Mouse (Mus musculus) G1E (cell line): Measurements from ENCODE around the gene Cux1. TPM values are rescaled to one million over a fixed set of nuclear protein-coding genes. Genes with fewer than 3 reads are reported as not detected.

Experiments used
- ATAC-seq: 2 replicates; pipeline ENCODE4 v1.8.0; 2016; ENCODE audit warnings: mild to moderate bottlenecking; ENCODE audit not compliant: insufficient number of reproducible peaks, poor library complexity, low FRiP score, severe bottlenecking; ENCODE audit errors: extremely low read depth
- DNase-seq: peaks from one replicate; pipeline ENCODE4 v3.0.0; 2012; ENCODE audit warnings: low spot score
- H3K27me3 ChIP-seq: 2 replicates; pipeline ENCODE4 v1.6.1; 2012; ENCODE audit warnings: mild to moderate bottlenecking, low read length, inconsistent platforms; ENCODE audit not compliant: insufficient read depth
- H3K36me3 ChIP-seq: replicated peaks from 2 replicates; pipeline ENCODE3; 2012; ENCODE audit warnings: mild to moderate bottlenecking, inconsistent platforms
- H3K4me1 ChIP-seq: 2 replicates; pipeline ENCODE4 v1.6.1; 2012; ENCODE audit warnings: low read depth, low read length, inconsistent platforms, mixed read lengths; ENCODE audit not compliant: insufficient read depth
- H3K4me3 ChIP-seq: 2 replicates; pipeline ENCODE4 v1.5.1; 2012; ENCODE audit warnings: low read depth, mild to moderate bottlenecking, inconsistent platforms, low read length, moderate library complexity, mixed read lengths
- H3K9me3 ChIP-seq: replicated peaks from 2 replicates; pipeline ENCODE4 v1.6.1; 2012; ENCODE audit warnings: inconsistent platforms
- CTCF ChIP-seq: IDR thresholded peaks from 2 replicates; pipeline ENCODE4 v1.5.1; 2012; ENCODE audit warnings: low read depth, low read length, inconsistent platforms, mixed read lengths
- GATA1 ChIP-seq: IDR thresholded peaks from 2 replicates; pipeline ENCODE4 v1.6.1; 2012; ENCODE audit warnings: borderline replicate concordance, low read length, inconsistent platforms, mixed read lengths
- GATA2 ChIP-seq: IDR thresholded peaks from 2 replicates; pipeline ENCODE4 v1.6.1; 2012; ENCODE audit warnings: low read depth, low read length, inconsistent platforms, borderline replicate concordance
- POLR2AphosphoS5 ChIP-seq: IDR thresholded peaks from 2 replicates; pipeline ENCODE4 v1.6.1; 2012; ENCODE audit warnings: low read depth, low read length, inconsistent platforms; ENCODE audit not compliant: insufficient replicate concordance
- TAL1 ChIP-seq: conservative IDR thresholded peaks from 2 replicates; pipeline ENCODE4 v1.6.1; 2012; ENCODE audit warnings: low read depth, low read length, inconsistent platforms, mixed read lengths
- polyA plus RNA-seq: library from polyadenylated mRNA; stranded (reverse); fragments of >175 nt; gene quantifications from 2 replicates; pipeline ENCODE4 v1.2.3, GENCODE M21; 2012
- total RNA-seq, 2 experiments: library from RNA; stranded (forward) in 1 of 2; stranded (reverse) in 1 of 2; fragments of 200-1000 nt in 1 of 2; fragments of >200 nt in 1 of 2; fragmentation: Nextera tagmentation in 1 of 2; gene quantifications; 2 replicates each; pipeline ENCODE4 v1.2.3; 2014 to 2017

Cux1 gene
- total and polyA plus RNA-seq, 3 experiments, result 0.03 to 0.11 TPM; not detected in 1

DNA sequence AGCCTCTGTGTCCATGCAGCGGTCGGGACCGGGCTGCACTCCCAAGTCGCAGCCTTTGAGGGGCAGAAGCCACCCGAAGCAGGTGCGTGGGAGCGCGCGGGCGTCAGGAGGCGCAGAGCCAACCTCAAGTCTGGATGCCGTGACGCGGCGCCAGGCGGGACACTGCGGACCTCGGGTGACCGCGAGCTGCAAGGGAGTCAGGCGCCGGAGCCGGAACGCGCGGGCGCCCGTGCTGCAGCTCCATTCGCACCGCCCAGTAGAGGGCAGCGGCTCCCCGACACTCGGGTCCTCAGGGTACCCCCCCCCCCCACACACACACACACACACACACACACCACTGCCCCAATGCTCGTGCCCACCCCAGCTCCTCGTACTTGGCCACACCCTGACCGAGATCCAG is 1.5 kb upstream of the Cux1 start:
- Histone ChIP-seq H3K4me3 (no peak overlapping the region), H3K27me3 (peaks cover 3% of the 10 kb centered on the region; the same call in 1 of the 2 replicates), H3K36me3 (no peaks in the 10 kb centered on the region), H3K4me1 (no peaks in the 10 kb centered on the region), H3K9me3 (peaks cover 36% of the 10 kb centered on the region)
- TF ChIP-seq CTCF (no peak), POLR2AphosphoS5 (no peak), GATA1 (no peak)
- ATAC-seq (no peak), DNase-seq (no peak)

DNA sequence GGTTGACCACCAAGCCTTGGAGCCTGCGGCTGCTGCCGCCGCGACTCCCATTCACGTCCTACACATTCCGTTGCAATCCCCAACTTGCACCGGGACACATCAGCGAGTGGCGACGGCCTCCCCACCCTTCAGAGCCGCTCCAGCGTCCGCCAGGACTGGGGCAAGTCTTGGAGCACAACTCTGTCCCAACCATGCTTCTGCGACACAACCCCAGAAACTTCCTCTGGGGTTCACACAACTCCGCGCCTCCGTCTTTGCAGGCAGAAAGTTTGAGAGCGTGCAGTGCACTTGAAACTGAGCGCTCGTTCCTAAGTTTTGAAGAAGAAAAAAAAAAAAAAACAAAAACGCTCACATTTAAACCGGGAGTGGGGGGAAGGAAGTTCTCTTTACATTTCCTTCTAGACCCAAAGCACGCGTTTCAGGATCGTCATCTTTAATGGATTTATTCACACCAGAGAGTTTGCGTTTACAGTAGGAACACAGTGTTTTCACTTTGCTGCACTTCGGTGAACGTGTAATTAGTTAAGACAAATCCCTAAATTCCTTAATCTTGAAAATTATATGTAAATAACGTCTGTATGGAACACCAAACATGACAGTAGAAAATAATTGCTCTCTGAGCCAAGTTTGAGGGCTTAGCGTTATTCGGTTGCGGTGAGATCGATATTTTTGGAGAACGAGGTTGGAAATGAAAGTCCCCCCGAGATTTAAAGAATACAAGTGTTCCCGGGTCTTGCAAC is 906 bp upstream of the Cux1 start:
- no peak for TF ChIP-seq GATA2
- no peak for TF ChIP-seq CTCF
- no peak for TF ChIP-seq POLR2AphosphoS5
- no peak for TF ChIP-seq GATA1
- Histone ChIP-seq H3K9me3 (peaks cover 36% of the 10 kb centered on the region), H3K4me3 (no peak overlapping the region; the same call in 1 of the 2 replicates), H3K36me3 (no peaks in the 10 kb centered on the region), H3K27me3 (peaks cover 3% of the 10 kb centered on the region; the same call in 1 of the 2 replicates), H3K4me1 (no peaks in the 10 kb centered on the region)
- ATAC-seq (no peak), DNase-seq (no peak)

DNA sequence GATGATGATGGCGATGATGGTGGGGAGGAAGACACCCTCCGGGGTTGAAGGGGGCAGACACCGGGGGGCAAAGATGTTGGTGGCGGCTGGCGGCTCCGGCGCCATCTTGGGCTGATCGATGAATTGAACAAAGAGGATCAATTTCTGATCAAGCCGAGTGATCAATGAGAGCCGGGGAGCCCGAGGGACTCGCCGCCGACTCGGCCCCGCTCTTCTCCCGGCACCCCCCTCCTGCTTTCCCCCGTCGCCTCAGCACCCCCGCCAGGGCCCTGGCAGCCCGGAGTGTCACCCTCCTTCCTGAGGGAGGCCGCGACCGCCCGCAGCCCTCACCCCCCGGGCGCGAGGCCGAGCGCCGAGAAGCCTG is 496 bp downstream of the Cux1 start:
- ATAC-seq, result no peak

DNA sequence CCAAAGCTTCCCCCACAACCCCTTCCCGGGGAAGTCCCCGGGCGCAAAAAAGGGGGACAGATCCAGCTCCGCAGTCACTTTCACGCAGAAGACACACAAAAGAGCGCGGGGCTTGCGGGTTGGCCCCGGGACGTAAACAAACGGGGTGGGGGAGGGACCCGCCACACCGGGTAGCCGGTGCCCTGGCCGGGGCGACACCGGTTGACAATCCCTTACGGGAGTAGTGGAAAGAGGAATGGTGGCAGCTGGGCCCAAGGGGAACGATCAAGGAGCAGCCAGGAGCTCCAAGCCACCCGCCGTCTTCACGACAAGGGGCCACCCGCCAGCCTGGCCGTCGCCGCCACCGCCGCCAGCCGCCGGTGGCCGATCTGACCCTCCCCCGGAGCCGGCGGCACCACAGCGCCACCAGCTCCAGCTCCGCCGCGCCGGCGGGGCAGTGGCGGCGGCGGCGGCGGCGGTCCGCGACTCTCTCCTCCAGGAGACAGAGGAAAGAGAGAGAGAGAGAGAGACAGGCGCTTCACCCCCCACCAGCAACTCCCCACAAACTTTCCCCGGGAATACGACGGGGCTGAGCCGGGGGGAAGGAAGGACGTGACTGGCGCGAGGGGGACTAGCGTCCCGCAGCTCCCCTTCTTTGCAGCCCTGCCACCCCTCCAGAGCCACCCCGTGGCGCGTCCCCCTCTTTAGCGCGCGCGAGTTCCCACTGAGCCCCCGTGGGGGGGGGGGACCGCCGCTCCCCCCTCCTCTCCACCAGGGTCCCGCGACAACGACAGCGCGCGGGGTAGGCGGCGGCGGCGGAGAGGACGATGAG is 1.1 kb downstream of the Cux1 start:
- no peak for ATAC-seq
- peaks cover 3% of the 10 kb centered on the region; the same call in 1 of the 2 replicates for H3K27me3 ChIP-seq
- TF ChIP-seq POLR2AphosphoS5, result no peak
- TF ChIP-seq TAL1, result no peak
- no peak for TF ChIP-seq GATA1
- TF ChIP-seq CTCF, result no peak
- TF ChIP-seq GATA2, result no peak
- no peaks in the 10 kb centered on the region for H3K4me1 ChIP-seq
- H3K4me3 ChIP-seq, result no peak overlapping the region
- H3K36me3 ChIP-seq, result no peaks in the 10 kb centered on the region
- DNase-seq, result no peak
- peaks cover 36% of the 10 kb centered on the region for H3K9me3 ChIP-seq

More for the DNA sequence above, 496 bp downstream of the Cux1 start:
- peaks cover 36% of the 10 kb centered on the region for H3K9me3 ChIP-seq
- no peak overlapping the region for H3K4me3 ChIP-seq
- H3K36me3 ChIP-seq, result no peaks in the 10 kb centered on the region
- no peak for TF ChIP-seq TAL1
- TF ChIP-seq GATA1, result no peak
- TF ChIP-seq POLR2AphosphoS5, result no peak
- TF ChIP-seq GATA2, result no peak
- no peak for TF ChIP-seq CTCF
- no peaks in the 10 kb centered on the region for H3K4me1 ChIP-seq
- peaks cover 3% of the 10 kb centered on the region; the same call in 1 of the 2 replicates for H3K27me3 ChIP-seq
- no peak for DNase-seq

DNA sequence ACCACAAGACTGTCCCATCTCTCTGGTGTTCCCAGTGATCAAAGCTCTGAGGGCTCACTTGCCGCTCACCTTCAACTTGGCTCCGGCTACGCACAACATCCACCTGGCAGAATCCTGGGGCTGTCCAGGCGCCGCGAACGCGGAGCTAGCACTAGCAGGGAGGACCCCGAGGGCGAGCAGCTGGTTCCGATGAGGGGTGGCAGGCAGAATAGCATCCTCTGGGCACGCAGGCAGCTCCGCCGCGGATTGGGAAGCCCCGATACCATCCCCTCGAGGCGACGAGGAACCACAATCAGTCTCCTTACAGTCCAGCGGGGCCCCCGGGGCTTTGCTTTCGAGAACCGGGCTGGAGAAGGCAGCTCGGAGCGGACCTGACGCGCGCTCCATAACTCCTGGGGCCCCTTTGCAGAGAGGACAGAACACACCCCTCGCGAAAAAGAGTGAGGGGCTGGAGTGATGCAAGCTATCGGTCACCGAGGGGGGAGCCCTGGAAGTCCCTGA is 1.9 kb downstream of the Cux1 start:
- Histone ChIP-seq H3K9me3 (peaks cover 36% of the 10 kb centered on the region), H3K36me3 (no peaks in the 10 kb centered on the region), H3K27me3 (peaks cover 3% of the 10 kb centered on the region; the same call in 1 of the 2 replicates), H3K4me3 (no peak overlapping the region), H3K4me1 (no peaks in the 10 kb centered on the region)
- TF ChIP-seq POLR2AphosphoS5 (no peak), GATA2 (no peak), TAL1 (no peak), GATA1 (no peak), CTCF (no peak)
- ATAC-seq, result no peak
- no peak for DNase-seq

DNA sequence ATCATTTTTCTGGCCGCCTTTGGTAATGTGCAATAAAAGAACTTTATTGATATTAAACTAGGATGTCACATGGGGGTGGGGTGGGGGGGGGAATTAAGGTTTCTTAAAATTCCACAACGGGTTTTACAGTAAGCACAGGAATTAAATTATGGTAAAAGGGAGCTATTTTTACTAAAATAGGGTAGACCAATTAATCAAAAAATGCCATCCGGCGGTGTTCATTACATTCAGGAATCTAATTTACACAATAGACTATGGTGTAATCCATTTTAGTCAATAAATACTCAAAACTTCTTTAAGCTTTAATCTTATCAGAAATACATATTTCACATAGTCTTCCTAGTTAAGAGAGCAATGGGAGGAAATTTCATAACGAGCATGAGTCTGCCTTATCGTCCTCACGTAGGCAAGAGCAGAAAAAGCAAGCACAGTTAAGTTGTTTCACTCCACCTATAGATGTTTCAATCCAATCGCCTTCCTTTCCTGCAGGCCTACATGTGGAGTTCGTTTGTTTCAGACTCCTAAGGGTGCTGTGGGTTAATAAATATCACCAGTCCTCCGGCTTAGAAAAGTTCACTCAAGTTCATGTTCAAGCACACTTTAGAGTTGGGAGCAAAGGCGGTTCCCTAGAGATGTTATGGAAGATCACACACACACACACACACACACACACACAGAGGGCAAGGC is 2.5 kb downstream of the Cux1 start:
- Histone ChIP-seq H3K27me3 (peaks cover 3% of the 10 kb centered on the region; the same call in 1 of the 2 replicates), H3K36me3 (no peaks in the 10 kb centered on the region), H3K9me3 (peaks cover 36% of the 10 kb centered on the region), H3K4me1 (no peaks in the 10 kb centered on the region), H3K4me3 (no peak overlapping the region)
- no peak for DNase-seq
- no peak for ATAC-seq
- TF ChIP-seq GATA1 (no peak), TAL1 (no peak), GATA2 (no peak), POLR2AphosphoS5 (no peak), CTCF (no peak)
